Mouse (Mus musculus): ENCODE data around the gene Arl6ip4. TPM values are rescaled to one million over a fixed set of nuclear protein-coding genes. Genes with fewer than 3 reads are reported as not detected.

The Arl6ip4 gene
- total and polyA plus RNA-seq, 2 experiments from 2014 or later: 36.0 to 98.3 TPM

- Histone ChIP-seq H3K27me3 (ENCODE audit: insufficient read depth, low read length) (no peaks in the 10 kb centered on the region), H3K4me1 (ENCODE audit: insufficient read depth) (peaks cover 9% of the 10 kb centered on the region; the same call in 1 of the 2 replicates), H3K4me2 (ENCODE audit: low read depth) (0 out of 2 replicates have a peak overlapping the region, but pooled peaks have one; percentile 6), H3K36me3 (ENCODE audit: insufficient read depth) (no peaks in the 10 kb centered on the region; the same call in 1 of the 2 replicates), H3K27ac (ENCODE audit: low read depth, low read length) (peak overlapping the region; percentile 75), H3K4me3 (ENCODE audit: low read depth, low read length) (no peak overlapping the region), H3K9me3 (ENCODE audit: low read length) (no peaks in the 10 kb centered on the region), H3K9ac (0 out of 2 replicates have a peak overlapping the region, but pooled peaks have one; percentile 22)
- ATAC-seq: no peak
- no peak for TF ChIP-seq CTCF (IDR thresholded peaks at IDR 0.05; ENCODE audit: low read depth)
- 45% methylated on average over 6 of the region's 6 CpGs for WGBS
- peak; percentile 13 for DNase-seq
Measured at GRCm38 (mm10) chr5:124077856-124078460, 37.9 kb upstream of the Arl6ip4 start.

GRCm38 (mm10) chr5:124078794-124079416 is 37.0 kb upstream of the Arl6ip4 start:
- peak; percentile 86 for DNase-seq
- 33% methylated on average over 9 of the region's 9 CpGs for WGBS

GRCm38 (mm10) chr5:124079880-124080279 is 36.0 kb upstream of the Arl6ip4 start:
- Histone ChIP-seq H3K4me1 (ENCODE audit: insufficient read depth) (peaks cover 9% of the 10 kb centered on the region; the same call in 1 of the 2 replicates), H3K36me3 (ENCODE audit: insufficient read depth) (no peaks in the 10 kb centered on the region; the same call in 1 of the 2 replicates), H3K27ac (ENCODE audit: low read depth, low read length) (no peak overlapping the region), H3K4me3 (ENCODE audit: low read depth, low read length) (no peak overlapping the region), H3K27me3 (ENCODE audit: insufficient read depth, low read length) (no peaks in the 10 kb centered on the region), H3K9ac (no peak overlapping the region), H3K9me3 (ENCODE audit: low read length) (no peaks in the 10 kb centered on the region), H3K4me2 (ENCODE audit: low read depth) (no peak overlapping the region)
- no peak for TF ChIP-seq CTCF (IDR thresholded peaks at IDR 0.05; ENCODE audit: low read depth)
- ATAC-seq (no peak), DNase-seq (no peak)
- WGBS: 94% methylated on average over 17 of the region's 17 CpGs

More at GRCm38 (mm10) chr5:124078794-124079416, 37.0 kb upstream of the Arl6ip4 start:
- no peaks in the 10 kb centered on the region for H3K9me3 ChIP-seq (ENCODE audit: low read length)
- H3K27ac ChIP-seq (ENCODE audit: low read depth, low read length): peak overlapping the region; percentile 75
- ATAC-seq: peak; percentile 94
- H3K36me3 ChIP-seq (ENCODE audit: insufficient read depth): no peaks in the 10 kb centered on the region; the same call in 1 of the 2 replicates
- no peak overlapping the region for H3K4me3 ChIP-seq (ENCODE audit: low read depth, low read length)
- H3K4me2 ChIP-seq (ENCODE audit: low read depth): no peak overlapping the region
- TF ChIP-seq CTCF (IDR thresholded peaks at IDR 0.05; ENCODE audit: low read depth): no peak
- no peaks in the 10 kb centered on the region for H3K27me3 ChIP-seq (ENCODE audit: insufficient read depth, low read length)
- peak overlapping the region; percentile 22; the same call in 1 of the 2 replicates for H3K9ac ChIP-seq
- H3K4me1 ChIP-seq (ENCODE audit: insufficient read depth): peaks cover 9% of the 10 kb centered on the region; the same call in 1 of the 2 replicates

GRCm38 (mm10) chr5:124082447-124082846 is 33.4 kb upstream of the Arl6ip4 start:
- no peaks in the 10 kb centered on the region for H3K36me3 ChIP-seq (ENCODE audit: insufficient read depth)
- ATAC-seq (no peak), DNase-seq (no peak)
- no peak for TF ChIP-seq CTCF (IDR thresholded peaks at IDR 0.05; ENCODE audit: low read depth)
- 88% methylated on average over 10 of the region's 10 CpGs for WGBS
- H3K4me1 ChIP-seq (ENCODE audit: insufficient read depth): peaks cover 9% of the 10 kb centered on the region; the same call in 1 of the 2 replicates
- no peak overlapping the region for H3K4me3 ChIP-seq (ENCODE audit: low read depth, low read length)
- no peaks in the 10 kb centered on the region for H3K27me3 ChIP-seq (ENCODE audit: insufficient read depth, low read length)
- no peak overlapping the region for H3K27ac ChIP-seq (ENCODE audit: low read depth, low read length)
- no peaks in the 10 kb centered on the region for H3K9me3 ChIP-seq (ENCODE audit: low read length)
- H3K4me2 ChIP-seq (ENCODE audit: low read depth): no peak overlapping the region
- H3K9ac ChIP-seq: no peak overlapping the region

- WGBS: 89% methylated on average over 17 of the region's 17 CpGs
- no peak for ATAC-seq
- Histone ChIP-seq H3K4me3 (ENCODE audit: low read depth, low read length) (no peak overlapping the region), H3K4me2 (ENCODE audit: low read depth) (no peak overlapping the region), H3K36me3 (ENCODE audit: insufficient read depth) (no peaks in the 10 kb centered on the region), H3K9ac (no peak overlapping the region), H3K4me1 (ENCODE audit: insufficient read depth) (peaks cover 9% of the 10 kb centered on the region; the same call in 1 of the 2 replicates), H3K27me3 (ENCODE audit: insufficient read depth, low read length) (no peaks in the 10 kb centered on the region), H3K27ac (ENCODE audit: low read depth, low read length) (no peak overlapping the region), H3K9me3 (ENCODE audit: low read length) (no peaks in the 10 kb centered on the region)
- no peak for DNase-seq
- no peak for TF ChIP-seq CTCF (IDR thresholded peaks at IDR 0.05; ENCODE audit: low read depth)
Measured at GRCm38 (mm10) chr5:124082941-124083688, 32.8 kb upstream of the Arl6ip4 start.

- Histone ChIP-seq H3K9ac (no peak overlapping the region), H3K36me3 (ENCODE audit: insufficient read depth) (no peaks in the 10 kb centered on the region), H3K4me3 (ENCODE audit: low read depth, low read length) (no peak overlapping the region), H3K27ac (ENCODE audit: low read depth, low read length) (no peak overlapping the region), H3K9me3 (ENCODE audit: low read length) (no peaks in the 10 kb centered on the region), H3K27me3 (ENCODE audit: insufficient read depth, low read length) (no peaks in the 10 kb centered on the region), H3K4me2 (ENCODE audit: low read depth) (no peak overlapping the region), H3K4me1 (ENCODE audit: insufficient read depth) (peaks cover 5% of the 10 kb centered on the region; the same call in 1 of the 2 replicates)
- ATAC-seq: no peak
- no peak for DNase-seq
- WGBS: 89% methylated on average over 14 of the region's 14 CpGs
- TF ChIP-seq CTCF (IDR thresholded peaks at IDR 0.05; ENCODE audit: low read depth): no peak
Measured at GRCm38 (mm10) chr5:124083850-124084587, 31.9 kb upstream of the Arl6ip4 start.
